8 mouse cellular contexts compared by ENCODE assay signal in the genomic region with DNA sequence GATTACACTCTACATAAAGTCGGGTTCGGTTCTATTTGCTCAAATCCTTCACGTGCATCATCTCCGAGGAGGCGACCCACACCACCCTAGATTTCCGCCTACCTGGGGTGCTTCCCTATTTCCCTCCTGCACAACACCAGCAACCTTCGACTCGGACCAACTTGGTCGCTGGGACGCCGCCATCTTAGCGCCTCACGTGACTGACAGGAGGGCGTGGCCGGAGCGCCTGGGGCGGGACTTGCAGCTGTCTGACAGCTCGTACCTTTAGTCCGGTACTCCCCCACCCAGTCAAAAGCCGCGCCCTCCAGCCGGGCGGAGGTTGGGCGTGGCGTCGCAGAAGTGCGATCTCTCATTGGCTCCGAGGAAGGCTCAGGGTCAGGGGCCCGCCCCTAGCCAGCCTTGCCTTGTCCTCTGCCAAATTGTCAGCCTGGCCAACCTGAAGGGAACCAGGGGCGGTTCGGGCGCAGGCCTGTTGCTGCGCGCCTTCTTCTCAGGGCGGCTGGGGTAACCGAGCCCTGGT. TPM values are rescaled to one million over a fixed set of nuclear protein-coding genes. Genes with fewer than 3 reads are reported as not detected.
DNase-seq lines count a peak whose midpoint lies in the region; ATAC-seq lines count a peak whose summit lies in the region.

A gene (minus strand): TSS at position 209 of the 520 bp plus-strand sequence.

- H3K4me1 ChIP-seq in forebrain, embryonic 14.5 days (ENCODE audit: control insufficient read depth, insufficient read depth, low read length): peaks cover 10% of the 10 kb centered on the region
- H3K4me1 ChIP-seq in neural tube, embryonic 15.5 days: peaks cover 16% of the 10 kb centered on the region

- H3K27ac ChIP-seq in forebrain, embryonic 14.5 days (ENCODE audit: low read depth, low read length): peak within 1 kb of the TSS; percentile 72
- H3K27ac ChIP-seq in neural tube, embryonic 15.5 days (replicated peaks): peak within 1 kb of the TSS; percentile 95

- no peaks in the 10 kb centered on the region for H3K36me3 ChIP-seq in forebrain, embryonic 14.5 days (ENCODE audit: control insufficient read depth, insufficient read depth, low read length)
- H3K36me3 ChIP-seq in neural tube, embryonic 15.5 days: no peaks in the 10 kb centered on the region

- H3K27me3 ChIP-seq in forebrain, embryonic 14.5 days (replicated peaks; ENCODE audit: control insufficient read depth, insufficient read depth, low read length): no peaks in the 10 kb centered on the region
- H3K27me3 ChIP-seq in neural tube, embryonic 15.5 days (replicated peaks): no peaks in the 10 kb centered on the region

- intact Hi-C loops in heart, postnatal 14 days (cut with DNase I): loop anchor here (1.0 kb wide), 1 partner anchor 33 kb away; no protein-coding TSS in a partner anchor

- H3K4me2 ChIP-seq in forebrain, embryonic 14.5 days (ENCODE audit: low read length): peak within 1 kb of the TSS; percentile 81
- peak within 1 kb of the TSS; percentile 83 for H3K4me2 ChIP-seq in neural tube, embryonic 15.5 days

- peak within 1 kb of the TSS; percentile 76 for H3K9ac ChIP-seq in forebrain, embryonic 14.5 days (ENCODE audit: low read length)
- peak within 1 kb of the TSS; percentile 80 for H3K9ac ChIP-seq in neural tube, embryonic 15.5 days (replicated peaks)

- under 1% methylated on average over 36 of the region's 36 CpGs for WGBS in forebrain, embryonic 14.5 days
- under 1% methylated on average over 36 of the region's 36 CpGs for WGBS in neural tube, embryonic 15.5 days

- ATAC-seq in forebrain, embryonic 14.5 days: peak; percentile 100
- ATAC-seq in neural tube, embryonic 15.5 days (ENCODE audit: low FRiP score): peak; percentile 100

- H3K9me3 ChIP-seq in forebrain, embryonic 14.5 days (replicated peaks; ENCODE audit: control insufficient read depth, low read length): no peaks in the 10 kb centered on the region
- H3K9me3 ChIP-seq in neural tube, embryonic 15.5 days (replicated peaks): no peaks in the 10 kb centered on the region

- H3K4me3 ChIP-seq in forebrain, embryonic 14.5 days (ENCODE audit: low read depth, low read length): peak within 1 kb of the TSS; percentile 65
- peak within 1 kb of the TSS; percentile 76 for H3K4me3 ChIP-seq in neural tube, embryonic 15.5 days (replicated peaks)

- DNase-seq in ES-CJ7 (ENCODE audit: low read depth, low spot score): peak; percentile 99
- peak; percentile 100 for DNase-seq in cerebellum, adult 11 months
- DNase-seq in forebrain, embryonic 14.5 days (ENCODE audit: low spot score): peak; percentile 98
- DNase-seq in heart, postnatal 14 days: peak; percentile 97 to 99
- peak; percentile 99 for DNase-seq in layer of hippocampus, adult 11-12 months (ENCODE audit: low spot score)
- DNase-seq in lung, adult 18-20 months: peak; percentile 100
- peak; percentile 99 for DNase-seq in testis, postnatal 14 days (ENCODE audit: low spot score)

RNA-seq across cellular contexts. Expression of the gene that starts here (rescaled TPM):
- 34.5 and 38.3 TPM in 2 replicates for polyA plus RNA-seq in forebrain, embryonic 14.5 days (2014; fragmentation: Nextera tagmentation; extraction: Ambion mirVana)
- 10 to 100 TPM; 22.1 to 22.7 TPM for total RNA-seq in heart, postnatal 14 days (2021)
- 47.2 and 49.0 TPM in 2 replicates for polyA plus RNA-seq in neural tube, embryonic 15.5 days (2015; fragmentation: Nextera tagmentation; extraction: Ambion mirVana)

Comparison
In these comparisons a context has a peak if more than half of its experiments do, and no peak if none do; other contexts are left out.
1. Peak in every context shown above with its lines: DNase-seq, ATAC-seq, H3K4me3 ChIP-seq and H3K27ac ChIP-seq.